Mouse (Mus musculus) WW6 (cell line): ENCODE results near the gene Lhx5.

Source experiments
- DNase-seq: peaks from one replicate; pipeline ENCODE4 v3.0.0-alpha.2; 2013; ENCODE audit warnings: low read depth, low spot score

The Lhx5 gene

DNA sequence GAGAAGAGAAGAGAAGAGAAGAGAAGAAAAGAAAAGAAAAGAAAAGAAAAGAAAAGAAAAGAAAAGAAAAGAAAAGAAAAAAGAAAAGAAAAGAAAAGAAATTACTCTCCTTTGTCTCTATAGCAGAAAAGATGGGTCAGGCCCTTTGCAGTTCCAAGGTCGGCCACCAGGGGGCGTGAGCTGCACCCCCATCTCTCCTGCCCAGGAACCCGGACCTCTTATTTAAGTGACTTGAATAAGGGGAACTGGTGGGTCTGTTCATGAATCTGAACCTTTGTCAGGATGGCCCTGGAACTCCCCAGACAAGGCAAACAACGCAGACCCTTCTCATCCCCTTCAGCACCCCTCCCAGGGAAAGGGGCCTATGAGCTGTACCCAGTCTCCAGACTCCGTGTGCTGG, 33.6 kb downstream of the Lhx5 start:
- DNase-seq: no peak

DNA sequence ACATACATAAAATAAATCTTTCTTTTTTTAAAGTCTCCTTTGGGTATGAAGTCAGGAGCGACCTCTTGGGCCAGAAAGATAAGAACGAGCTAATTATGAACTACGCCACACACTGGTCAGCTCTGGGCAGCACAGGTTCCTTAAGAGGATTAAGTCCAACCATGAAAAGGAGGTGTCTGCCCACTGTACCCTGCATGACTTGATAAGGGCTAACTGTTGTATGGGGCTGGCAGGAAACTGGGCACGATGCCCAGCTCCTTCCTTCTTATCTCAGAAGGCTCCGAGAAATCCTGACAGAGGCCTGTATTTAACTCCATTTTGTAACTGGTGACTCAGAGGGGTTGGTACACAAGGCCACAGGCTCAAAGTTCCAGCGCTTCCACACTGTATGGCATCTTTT, 34.4 kb downstream of the Lhx5 start:
- no peak for DNase-seq

DNA sequence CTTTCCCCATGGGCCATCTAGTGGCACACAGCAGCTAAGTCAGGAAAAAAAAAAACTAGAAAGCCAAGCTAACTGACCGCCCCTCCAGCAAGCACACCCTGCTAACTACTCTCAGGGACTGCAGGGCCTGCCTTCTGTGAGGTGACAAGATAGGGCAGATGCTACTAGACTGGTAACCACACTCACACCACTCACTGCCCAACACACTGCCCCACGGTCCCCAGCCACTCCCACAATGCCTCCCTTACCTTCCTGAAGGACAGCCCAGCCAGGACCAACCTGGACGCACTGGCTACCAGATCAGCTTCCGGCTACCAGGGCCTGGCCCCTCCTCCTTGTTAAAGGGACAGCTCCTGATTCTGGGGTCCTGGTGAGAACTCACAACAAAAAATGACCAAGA, 35.5 kb downstream of the Lhx5 start:
- DNase-seq: no peak

DNA sequence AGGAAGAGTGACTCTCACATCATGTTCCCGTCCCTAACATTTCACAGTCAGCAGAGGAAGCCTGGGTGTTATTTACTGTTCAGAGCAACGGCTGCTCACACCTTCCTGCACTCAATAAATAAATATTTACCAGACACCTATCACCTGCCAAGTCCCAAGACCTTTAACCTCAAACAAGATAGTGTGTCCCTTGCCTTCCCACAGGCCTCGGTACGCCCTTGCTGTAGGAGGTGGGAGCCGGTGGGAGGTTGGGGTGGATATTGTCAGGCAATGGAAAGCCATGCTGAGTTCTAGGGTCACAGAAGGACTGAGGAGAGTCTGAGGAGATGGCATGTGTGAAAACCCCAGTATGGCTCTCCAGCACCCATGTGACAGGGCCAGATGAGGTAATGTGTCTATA, 36.8 kb downstream of the Lhx5 start:
- no peak for DNase-seq

DNA sequence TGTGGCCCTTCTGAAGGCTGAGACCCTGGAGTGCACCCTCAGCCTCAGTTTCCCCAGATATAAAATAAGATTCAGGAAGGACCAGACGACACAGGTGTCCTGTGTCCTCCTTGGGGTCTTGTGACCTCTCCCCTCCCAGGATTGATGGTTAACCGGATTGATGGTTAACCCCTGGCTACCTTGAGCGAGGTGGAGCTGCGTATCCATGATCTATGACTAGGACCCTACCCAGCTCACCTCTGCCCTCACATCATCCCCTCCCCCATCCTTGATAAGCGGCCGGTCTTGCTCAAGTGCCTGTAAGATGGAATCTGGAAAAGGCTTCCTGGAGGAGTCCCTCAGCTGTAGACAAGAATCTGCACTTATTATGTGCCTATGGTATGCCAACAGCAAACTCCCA, 37.3 kb downstream of the Lhx5 start:
- DNase-seq: no peak

DNA sequence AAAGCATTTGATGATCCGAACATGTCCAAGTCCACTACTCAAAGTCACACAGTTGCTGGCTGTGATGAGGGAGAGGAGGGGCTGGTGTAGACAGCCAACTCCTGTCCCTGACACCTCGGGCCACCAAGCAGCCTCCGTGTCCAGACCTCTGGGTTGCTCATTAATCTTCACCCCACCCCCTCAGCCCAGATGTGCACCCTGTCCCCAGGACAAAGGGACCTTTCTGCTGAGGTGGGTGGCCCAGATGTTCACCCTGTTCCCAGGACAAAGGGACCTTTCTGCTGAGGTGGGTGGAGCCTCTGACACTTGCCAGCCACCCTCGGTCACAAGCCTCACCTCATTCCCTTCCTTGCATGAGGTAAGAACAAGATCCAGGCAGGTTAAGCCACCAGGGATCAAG, 40.0 kb downstream of the Lhx5 start:
- DNase-seq: no peak

DNA sequence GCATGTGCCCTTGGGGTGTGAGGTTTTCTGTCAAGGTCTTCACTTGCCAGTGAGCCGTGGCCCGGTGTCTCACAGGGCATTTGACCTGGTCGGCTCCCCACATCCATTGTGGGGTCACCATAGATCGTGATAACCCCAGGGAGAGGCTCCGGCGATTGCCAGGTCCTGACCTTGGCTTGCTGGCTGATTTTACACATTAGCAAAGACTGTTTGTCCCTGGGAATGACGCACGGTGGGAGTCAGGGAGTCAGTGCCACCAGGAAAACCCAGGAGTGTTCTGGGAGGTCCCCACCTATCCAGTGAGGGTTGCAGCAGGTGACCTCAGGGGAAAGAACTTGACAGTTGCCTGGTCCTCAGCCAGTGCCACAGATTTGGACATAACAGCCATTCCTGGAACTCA, 41.3 kb downstream of the Lhx5 start, which contains the start of gene Sdsl:
Sdsl (minus strand) TSS at position 41 of the 400 bp plus-strand sequence.
- DNase-seq: no peak

- no peak for DNase-seq
These were observed 41.9 kb downstream of the Lhx5 start for GRCm38 (mm10) chr5:120473361-120473760.

DNA sequence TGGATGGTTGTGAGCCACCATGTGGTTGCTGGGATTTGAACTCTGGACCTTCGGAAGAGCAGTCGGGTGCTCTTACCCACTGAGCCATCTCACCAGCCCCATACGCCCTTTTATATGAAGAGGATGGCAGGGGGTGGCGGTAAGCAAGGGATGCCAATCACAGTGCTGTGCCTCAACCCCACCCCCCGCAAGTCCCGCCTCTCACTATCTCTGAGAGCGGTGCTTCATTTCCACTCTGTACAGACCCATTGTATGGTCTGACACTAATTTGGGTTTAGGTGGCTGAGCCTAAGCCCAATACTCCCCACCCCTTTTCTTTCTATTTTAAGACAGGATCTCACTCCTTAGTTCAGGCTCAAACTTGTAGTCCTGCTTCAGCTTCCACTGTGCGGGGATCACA, 44.4 kb downstream of the Lhx5 start:
- no peak for DNase-seq

DNA sequence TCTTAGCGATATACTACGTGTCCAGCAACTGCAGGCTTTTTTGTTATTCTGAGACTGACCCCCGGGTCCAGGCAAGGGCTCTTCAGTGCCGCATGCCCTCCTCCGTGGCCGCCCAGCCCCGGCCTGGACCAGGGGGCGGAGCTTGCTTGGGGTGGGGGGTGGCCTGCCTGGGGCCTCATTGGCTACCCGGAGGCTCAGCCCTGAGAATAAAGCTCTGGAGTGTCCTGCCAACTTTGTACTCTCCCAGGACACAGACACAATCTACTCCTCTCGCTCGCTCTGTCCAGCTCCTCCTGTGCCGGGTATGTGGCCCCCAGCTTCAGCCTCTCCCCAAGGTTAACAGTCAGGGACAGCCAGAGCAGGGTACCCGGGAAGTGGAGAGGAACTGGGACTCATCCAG, 44.8 kb downstream of the Lhx5 start, which contains the start of gene Sds:
Sds (plus strand) TSS at position 231 of the 400 bp plus-strand sequence.
- DNase-seq: no peak

GRCm38 (mm10) chr5:120477993-120478392, 46.5 kb downstream of the Lhx5 start:
- DNase-seq: no peak

DNA sequence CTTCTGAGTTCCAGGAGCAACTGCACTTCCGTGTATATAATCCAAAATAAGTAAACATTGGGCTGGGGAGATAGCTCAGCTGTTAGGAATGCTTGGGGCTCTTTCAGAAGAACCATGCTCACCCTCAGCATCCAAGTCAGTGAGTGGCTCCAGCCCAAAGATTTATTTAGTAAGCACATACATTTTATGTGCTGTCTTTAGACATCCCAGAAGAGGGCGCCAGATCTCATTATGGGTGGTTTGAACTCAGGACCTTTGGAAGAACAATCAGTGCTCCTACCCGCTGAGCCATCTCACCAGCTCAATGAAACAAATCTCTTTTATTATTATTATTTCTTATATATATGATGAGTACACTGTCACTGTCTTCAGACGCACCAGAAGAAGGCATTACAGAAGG, 48.0 kb downstream of the Lhx5 start:
- no peak for DNase-seq

GRCm38 (mm10) chr5:120481205-120481604, 49.7 kb downstream of the Lhx5 start:
- no peak for DNase-seq

DNA sequence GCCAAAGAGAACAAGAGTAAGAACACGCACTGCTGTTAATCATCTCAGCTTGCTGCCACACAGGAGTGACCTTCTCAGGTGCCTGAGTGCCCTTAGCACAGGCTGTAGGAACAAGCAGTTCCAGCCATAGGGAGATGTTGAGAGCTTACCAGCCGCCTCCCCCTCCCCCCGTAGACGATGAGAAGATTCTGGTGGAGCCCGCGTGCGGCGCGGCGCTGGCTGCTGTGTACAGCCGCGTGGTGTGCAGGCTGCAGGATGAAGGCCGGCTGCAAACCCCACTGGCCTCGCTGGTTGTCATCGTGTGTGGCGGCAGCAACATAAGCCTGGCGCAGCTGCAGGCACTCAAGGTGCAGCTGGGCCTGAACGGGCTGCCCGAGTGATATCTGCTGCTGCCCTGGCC, 51.9 kb downstream of the Lhx5 start:
- DNase-seq: no peak

- DNase-seq: no peak
These were observed 56.3 kb downstream of the Lhx5 start for GRCm38 (mm10) chr5:120487844-120488243.

GRCm38 (mm10) chr5:120490679-120491192, 59.2 kb downstream of the Lhx5 start:
- DNase-seq: no peak
